Mouse (Mus musculus) intestine, embryonic 14.5 days (tissue): ENCODE results near the gene Bmpr2. TPM values are rescaled to one million over a fixed set of nuclear protein-coding genes. Genes with fewer than 3 reads are reported as not detected.

Source experiments
- ATAC-seq: fragments of 200-750 bp; cut with Nextera tagmentation; replicated peaks from 2 replicates; pipeline ENCODE4 v1.8.0; 2017; ENCODE audit warnings: low read depth, moderate number of reproducible peaks, moderate TSS enrichment, moderate library complexity; ENCODE audit not compliant: low FRiP score, low TSS enrichment
- DNase-seq: peaks from one replicate; pipeline ENCODE4 v3.0.0-alpha.2; 2018; ENCODE audit warnings: low spot score
- H3K27ac ChIP-seq: fragments of 300-500 bp; sonication (generic); 2 replicates; pipeline ENCODE4 v1.5.1; 2014; ENCODE audit warnings: low read depth, mild to moderate bottlenecking, control low read depth
- H3K27me3 ChIP-seq: fragments of 300-500 bp; sonication (generic); replicated peaks from 2 replicates; pipeline ENCODE4 v1.6.1; 2014; ENCODE audit warnings: low read length, control low read depth; ENCODE audit not compliant: control insufficient read depth, insufficient read depth
- H3K36me3 ChIP-seq: fragments of 300-500 bp; sonication (generic); 2 replicates; pipeline ENCODE4 v1.6.1; 2014; ENCODE audit warnings: low read length, control low read depth; ENCODE audit not compliant: control insufficient read depth, insufficient read depth
- H3K4me1 ChIP-seq: fragments of 300-500 bp; sonication (generic); replicated peaks from 2 replicates; pipeline ENCODE4 v1.6.1; 2014; ENCODE audit warnings: low read length, control low read depth, mixed read lengths; ENCODE audit not compliant: control insufficient read depth, insufficient read depth
- H3K4me2 ChIP-seq: fragments of 300-500 bp; sonication (generic); 2 replicates; pipeline ENCODE4 v1.6.1; 2014; ENCODE audit warnings: low read length
- H3K4me3 ChIP-seq: fragments of 300-500 bp; sonication (generic); 2 replicates; pipeline ENCODE4 v1.5.1; 2014; ENCODE audit warnings: low read depth, low read length, control low read depth, mixed read lengths
- H3K9ac ChIP-seq: fragments of 300-500 bp; sonication (generic); 2 replicates; pipeline ENCODE4 v1.6.1; 2014; ENCODE audit warnings: mild to moderate bottlenecking, low read length
- H3K9me3 ChIP-seq: fragments of 300-500 bp; sonication (generic); 2 replicates; pipeline ENCODE4 v1.6.1; 2016; ENCODE audit warnings: low read length, control low read depth; ENCODE audit not compliant: control insufficient read depth
- WGBS: fragments of 180-500 bp; shearing (Covaris S2); extraction: QIAGEN DNeasy Blood & Tissue Kit; methylation state at CpG from one replicate; pipeline ENCODE4 v1.1.7; 2014; 5-methylcytosine and 5-hydroxymethylcytosine counted together
- polyA plus RNA-seq: library from polyadenylated mRNA; unstranded; fragments of >200 nt; fragmentation: Nextera tagmentation; extraction: Ambion mirVana; gene quantifications from 2 replicates; pipeline ENCODE4 v1.2.1, GENCODE M21; 2014

Gene Bmpr2
- polyA plus RNA-seq, 1 experiment from 2014 or later: 11.9 TPM

- 86% methylated on average over 4 of the region's 4 CpGs for WGBS
- H3K9me3 ChIP-seq: no peaks in the 10 kb centered on the region
- no peak overlapping the region for H3K4me3 ChIP-seq
- H3K27ac ChIP-seq: no peak overlapping the region
- DNase-seq: no peak
- no peaks in the 10 kb centered on the region for H3K27me3 ChIP-seq
- H3K4me1 ChIP-seq: no peaks in the 10 kb centered on the region
- no peak for ATAC-seq
- H3K4me2 ChIP-seq: no peak overlapping the region
- no peak overlapping the region for H3K9ac ChIP-seq
- peaks cover 31% of the 10 kb centered on the region for H3K36me3 ChIP-seq
These were observed 49.6 kb downstream of the Bmpr2 start for GRCm38 (mm10) chr1:59812782-59813181.

GRCm38 (mm10) chr1:59825421-59825820 lies 62.2 kb downstream of the Bmpr2 start:
- H3K27me3 ChIP-seq: no peaks in the 10 kb centered on the region
- no peak overlapping the region for H3K4me3 ChIP-seq
- DNase-seq (no peak), ATAC-seq (no peak)
- H3K4me1 ChIP-seq: no peaks in the 10 kb centered on the region
- no peak overlapping the region for H3K9ac ChIP-seq
- no peaks in the 10 kb centered on the region for H3K9me3 ChIP-seq
- no peak overlapping the region for H3K4me2 ChIP-seq
- H3K27ac ChIP-seq: no peak overlapping the region
- H3K36me3 ChIP-seq: peaks cover 12% of the 10 kb centered on the region

GRCm38 (mm10) chr1:59826583-59826982 lies 63.4 kb downstream of the Bmpr2 start:
- Histone ChIP-seq H3K27ac (no peak overlapping the region), H3K4me3 (no peak overlapping the region), H3K9me3 (no peaks in the 10 kb centered on the region), H3K36me3 (peaks cover 9% of the 10 kb centered on the region), H3K4me1 (no peaks in the 10 kb centered on the region), H3K4me2 (no peak overlapping the region), H3K9ac (no peak overlapping the region), H3K27me3 (no peaks in the 10 kb centered on the region)
- ATAC-seq (no peak), DNase-seq (no peak)
- WGBS: 84% methylated on average over 8 of the region's 8 CpGs

- DNase-seq (no peak), ATAC-seq (no peak)
- no peak overlapping the region for H3K9ac ChIP-seq
- H3K9me3 ChIP-seq: no peaks in the 10 kb centered on the region
- 76% methylated on average over 2 of the region's 2 CpGs for WGBS
- H3K27ac ChIP-seq: no peak overlapping the region
- H3K36me3 ChIP-seq: peaks cover 9% of the 10 kb centered on the region
- H3K27me3 ChIP-seq: no peaks in the 10 kb centered on the region
- 0 out of 2 replicates have a peak, but pooled peaks cover 4% of the 10 kb centered on the region for H3K4me1 ChIP-seq
- no peak overlapping the region for H3K4me2 ChIP-seq
- no peak overlapping the region for H3K4me3 ChIP-seq
These were observed 66.2 kb downstream of the Bmpr2 start for GRCm38 (mm10) chr1:59829410-59829809.

- WGBS: 70% methylated on average over 6 of the region's 6 CpGs
- no peak for ATAC-seq
These were observed 67.0 kb downstream of the Bmpr2 start for GRCm38 (mm10) chr1:59830194-59830593.

GRCm38 (mm10) chr1:59833723-59834122 lies 70.5 kb downstream of the Bmpr2 start:
- no peak for DNase-seq
- no peak overlapping the region for H3K4me2 ChIP-seq
- H3K36me3 ChIP-seq: no peaks in the 10 kb centered on the region
- H3K4me1 ChIP-seq: 0 out of 2 replicates have a peak, but pooled peaks cover 4% of the 10 kb centered on the region
- H3K9me3 ChIP-seq: no peaks in the 10 kb centered on the region
- H3K27ac ChIP-seq: peak overlapping the region; percentile 40; the same call in 1 of the 2 replicates
- no peak; the same call in 1 of the 2 replicates for ATAC-seq
- no peaks in the 10 kb centered on the region for H3K27me3 ChIP-seq
- WGBS: 0% methylated on average over 2 of the region's 2 CpGs
- H3K4me3 ChIP-seq: no peak overlapping the region
- no peak overlapping the region for H3K9ac ChIP-seq

More at GRCm38 (mm10) chr1:59830194-59830593, 67.0 kb downstream of the Bmpr2 start:
- Histone ChIP-seq H3K27ac (no peak overlapping the region), H3K9me3 (no peaks in the 10 kb centered on the region), H3K4me3 (no peak overlapping the region), H3K9ac (no peak overlapping the region), H3K27me3 (no peaks in the 10 kb centered on the region), H3K4me2 (no peak overlapping the region), H3K4me1 (0 out of 2 replicates have a peak, but pooled peaks cover 4% of the 10 kb centered on the region), H3K36me3 (peaks cover 9% of the 10 kb centered on the region)
- DNase-seq: no peak

DNA sequence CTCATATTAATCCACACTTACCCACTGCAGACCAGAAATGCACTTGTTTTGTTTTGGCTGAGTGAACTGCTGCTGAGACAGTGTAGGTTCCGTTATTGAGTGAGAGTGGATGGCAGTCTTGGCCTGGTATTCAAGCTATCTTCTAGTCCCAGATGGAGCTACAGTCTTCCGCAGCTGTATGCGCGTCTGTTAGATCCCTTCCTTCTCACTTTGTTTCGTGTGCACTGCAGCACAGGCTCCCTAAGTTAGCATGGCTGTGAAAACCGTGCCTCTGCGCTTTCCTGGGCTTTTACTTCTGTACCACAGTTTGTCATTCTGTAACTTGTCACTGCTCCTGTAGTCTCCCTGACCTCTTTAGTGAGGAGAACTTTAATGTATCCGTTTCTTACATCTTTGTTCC lies 85.1 kb downstream of the Bmpr2 start:
- no peaks in the 10 kb centered on the region for H3K27me3 ChIP-seq
- WGBS: 83% methylated on average over 8 of the region's 8 CpGs
- H3K27ac ChIP-seq: no peak overlapping the region
- H3K9ac ChIP-seq: no peak overlapping the region
- H3K4me1 ChIP-seq: no peaks in the 10 kb centered on the region
- no peak overlapping the region for H3K4me3 ChIP-seq
- H3K36me3 ChIP-seq: peaks cover 57% of the 10 kb centered on the region
- no peaks in the 10 kb centered on the region for H3K9me3 ChIP-seq
- ATAC-seq (no peak), DNase-seq (no peak)
- H3K4me2 ChIP-seq: no peak overlapping the region

- Histone ChIP-seq H3K27ac (no peak overlapping the region), H3K36me3 (peaks cover 54% of the 10 kb centered on the region), H3K4me1 (no peaks in the 10 kb centered on the region), H3K4me2 (no peak overlapping the region), H3K4me3 (no peak overlapping the region), H3K27me3 (no peaks in the 10 kb centered on the region), H3K9me3 (no peaks in the 10 kb centered on the region), H3K9ac (no peak overlapping the region)
- 94% methylated on average over 1 of the region's 1 CpGs for WGBS
- DNase-seq (no peak), ATAC-seq (no peak)
These were observed 95.8 kb downstream of the Bmpr2 start for GRCm38 (mm10) chr1:59859046-59859445.

- H3K4me2 ChIP-seq: no peak overlapping the region
- H3K4me1 ChIP-seq: no peaks in the 10 kb centered on the region
- no peaks in the 10 kb centered on the region for H3K9me3 ChIP-seq
These were observed 98.9 kb downstream of the Bmpr2 start for GRCm38 (mm10) chr1:59862144-59862543.

More at GRCm38 (mm10) chr1:59862144-59862543, 98.9 kb downstream of the Bmpr2 start:
- no peak for ATAC-seq
- Histone ChIP-seq H3K27me3 (no peaks in the 10 kb centered on the region), H3K9ac (no peak overlapping the region), H3K36me3 (peaks cover 55% of the 10 kb centered on the region), H3K27ac (no peak overlapping the region), H3K4me3 (no peak overlapping the region)
- WGBS: 72% methylated on average over 1 of the region's 1 CpGs
- no peak for DNase-seq
